Mouse (Mus musculus): ENCODE measurements around the gene Grin2b. TPM values are rescaled to one million over a fixed set of nuclear protein-coding genes. Genes with fewer than 3 reads are reported as not detected.

The Grin2b gene
- polyA plus RNA-seq, 1 experiment: not detected

DNA sequence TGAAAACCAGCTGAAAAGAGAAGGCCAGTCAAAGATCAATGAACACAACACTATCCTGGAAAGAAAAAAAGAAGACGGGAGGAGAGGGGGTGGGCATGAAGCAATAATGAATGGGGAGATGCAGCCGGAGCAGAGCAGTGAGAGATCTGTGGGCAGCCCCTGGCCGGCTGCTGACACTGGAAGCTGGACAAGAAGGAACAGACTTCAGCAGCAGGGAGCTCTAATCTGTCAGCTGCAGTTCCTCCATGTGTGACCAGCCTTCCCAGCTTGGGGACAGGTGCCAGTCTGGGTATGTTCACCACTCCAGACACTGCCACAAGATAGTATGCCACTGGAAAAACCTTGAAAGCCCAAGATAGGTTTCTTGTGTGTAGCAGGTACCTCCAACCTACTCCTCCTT is 261.2 kb downstream of the Grin2b start:
- Histone ChIP-seq H3ac (ENCODE audit: control insufficient read depth, insufficient read length, low read depth) (no peak overlapping the region), H3K79me3 (ENCODE audit: low read depth) (no peaks in the 10 kb centered on the region), H3K27me3 (ENCODE audit: control insufficient read depth, insufficient read depth, insufficient read length) (no peaks in the 10 kb centered on the region), H3K4me3 (ENCODE audit: insufficient read depth, poor library complexity, severe bottlenecking) (no peak overlapping the region), H3K36me3 (ENCODE audit: control insufficient read depth, insufficient read depth) (no peaks in the 10 kb centered on the region), H3K79me2 (ENCODE audit: control insufficient read depth, insufficient read depth) (no peaks in the 10 kb centered on the region)
- TF ChIP-seq MAX (IDR thresholded peaks at IDR 0.05) (no peak), MYOD1 (IDR thresholded peaks at IDR 0.05; ENCODE audit: control insufficient read depth, insufficient read length, low read depth) (no peak), FOSL1 (IDR thresholded peaks at IDR 0.05; ENCODE audit: insufficient read depth, low read length, poor library complexity, severe bottlenecking) (no peak), CEBPB (IDR thresholded peaks at IDR 0.05; ENCODE audit: low read depth) (no peak), MYOG (IDR thresholded peaks at IDR 0.05; ENCODE audit: control insufficient read depth, extremely low read depth, insufficient read length) (no peak), CTCF (IDR thresholded peaks at IDR 0.05; ENCODE audit: control insufficient read depth, insufficient read depth, insufficient read length) (no peak), USF1 (IDR thresholded peaks at IDR 0.05; ENCODE audit: low read depth) (no peak)

GRCm38 (mm10) chr6:135911131-135911530 is 262.2 kb downstream of the Grin2b start:
- Histone ChIP-seq H3ac (ENCODE audit: control insufficient read depth, insufficient read length, low read depth) (no peak overlapping the region), H3K27me3 (ENCODE audit: control insufficient read depth, insufficient read depth, insufficient read length) (no peaks in the 10 kb centered on the region), H3K79me2 (ENCODE audit: control insufficient read depth, insufficient read depth) (no peaks in the 10 kb centered on the region), H3K36me3 (ENCODE audit: control insufficient read depth, insufficient read depth) (no peaks in the 10 kb centered on the region), H3K79me3 (ENCODE audit: low read depth) (no peaks in the 10 kb centered on the region), H3K4me3 (ENCODE audit: insufficient read depth, poor library complexity, severe bottlenecking) (no peak overlapping the region)
- TF ChIP-seq MYOD1 (IDR thresholded peaks at IDR 0.05; ENCODE audit: control insufficient read depth, insufficient read length, low read depth) (no peak), CTCF (IDR thresholded peaks at IDR 0.05; ENCODE audit: control insufficient read depth, insufficient read depth, insufficient read length) (no peak), CEBPB (IDR thresholded peaks at IDR 0.05; ENCODE audit: low read depth) (no peak), MAX (IDR thresholded peaks at IDR 0.05) (no peak), MYOG (IDR thresholded peaks at IDR 0.05; ENCODE audit: control insufficient read depth, extremely low read depth, insufficient read length) (no peak), FOSL1 (IDR thresholded peaks at IDR 0.05; ENCODE audit: insufficient read depth, low read length, poor library complexity, severe bottlenecking) (no peak), USF1 (IDR thresholded peaks at IDR 0.05; ENCODE audit: low read depth) (no peak)

- H3ac ChIP-seq (ENCODE audit: control insufficient read depth, insufficient read length, low read depth): no peak overlapping the region
- H3K27me3 ChIP-seq (ENCODE audit: control insufficient read depth, insufficient read depth, insufficient read length): no peaks in the 10 kb centered on the region
- no peaks in the 10 kb centered on the region for H3K79me2 ChIP-seq (ENCODE audit: control insufficient read depth, insufficient read depth)
- H3K4me3 ChIP-seq (ENCODE audit: insufficient read depth, poor library complexity, severe bottlenecking): no peak overlapping the region
- TF ChIP-seq USF1 (IDR thresholded peaks at IDR 0.05; ENCODE audit: low read depth): no peak
- no peak for TF ChIP-seq CTCF (IDR thresholded peaks at IDR 0.05; ENCODE audit: control insufficient read depth, insufficient read depth, insufficient read length)
- TF ChIP-seq FOSL1 (IDR thresholded peaks at IDR 0.05; ENCODE audit: insufficient read depth, low read length, poor library complexity, severe bottlenecking): no peak
- no peak for TF ChIP-seq MAX (IDR thresholded peaks at IDR 0.05)
- TF ChIP-seq CEBPB (IDR thresholded peaks at IDR 0.05; ENCODE audit: low read depth): no peak
- TF ChIP-seq MYOG (IDR thresholded peaks at IDR 0.05; ENCODE audit: control insufficient read depth, extremely low read depth, insufficient read length): no peak
- no peak for TF ChIP-seq MYOD1 (IDR thresholded peaks at IDR 0.05; ENCODE audit: control insufficient read depth, insufficient read length, low read depth)
- H3K79me3 ChIP-seq (ENCODE audit: low read depth): no peaks in the 10 kb centered on the region
- no peaks in the 10 kb centered on the region for H3K36me3 ChIP-seq (ENCODE audit: control insufficient read depth, insufficient read depth)
Measured at GRCm38 (mm10) chr6:135907540-135908320, 265.6 kb downstream of the Grin2b start.

- Histone ChIP-seq H3K4me3 (ENCODE audit: insufficient read depth, poor library complexity, severe bottlenecking) (no peak overlapping the region), H3K27me3 (ENCODE audit: control insufficient read depth, insufficient read depth, insufficient read length) (no peaks in the 10 kb centered on the region), H3ac (ENCODE audit: control insufficient read depth, insufficient read length, low read depth) (no peak overlapping the region), H3K79me3 (ENCODE audit: low read depth) (no peaks in the 10 kb centered on the region), H3K79me2 (ENCODE audit: control insufficient read depth, insufficient read depth) (no peaks in the 10 kb centered on the region), H3K36me3 (ENCODE audit: control insufficient read depth, insufficient read depth) (no peaks in the 10 kb centered on the region)
- TF ChIP-seq CEBPB (IDR thresholded peaks at IDR 0.05; ENCODE audit: low read depth): no peak
- no peak for TF ChIP-seq USF1 (IDR thresholded peaks at IDR 0.05; ENCODE audit: low read depth)
- TF ChIP-seq MYOG (IDR thresholded peaks at IDR 0.05; ENCODE audit: control insufficient read depth, extremely low read depth, insufficient read length): no peak
- no peak for TF ChIP-seq MYOD1 (IDR thresholded peaks at IDR 0.05; ENCODE audit: control insufficient read depth, insufficient read length, low read depth)
- no peak for TF ChIP-seq MAX (IDR thresholded peaks at IDR 0.05)
- TF ChIP-seq CTCF (IDR thresholded peaks at IDR 0.05; ENCODE audit: control insufficient read depth, insufficient read depth, insufficient read length): no peak
Measured at GRCm38 (mm10) chr6:135907137-135907536, 266.2 kb downstream of the Grin2b start.

- H3K79me3 ChIP-seq (ENCODE audit: low read depth): no peaks in the 10 kb centered on the region
- H3ac ChIP-seq (ENCODE audit: control insufficient read depth, insufficient read length, low read depth): no peak overlapping the region
- no peak overlapping the region for H3K4me3 ChIP-seq (ENCODE audit: insufficient read depth, poor library complexity, severe bottlenecking)
- TF ChIP-seq FOSL1 (IDR thresholded peaks at IDR 0.05; ENCODE audit: insufficient read depth, low read length, poor library complexity, severe bottlenecking) (no peak), CTCF (IDR thresholded peaks at IDR 0.05; ENCODE audit: control insufficient read depth, insufficient read depth, insufficient read length) (no peak), MYOD1 (IDR thresholded peaks at IDR 0.05; ENCODE audit: control insufficient read depth, insufficient read length, low read depth) (no peak), MAX (IDR thresholded peaks at IDR 0.05) (no peak), MYOG (IDR thresholded peaks at IDR 0.05; ENCODE audit: control insufficient read depth, extremely low read depth, insufficient read length) (no peak), CEBPB (IDR thresholded peaks at IDR 0.05; ENCODE audit: low read depth) (no peak), USF1 (IDR thresholded peaks at IDR 0.05; ENCODE audit: low read depth) (no peak)
- H3K36me3 ChIP-seq (ENCODE audit: control insufficient read depth, insufficient read depth): no peaks in the 10 kb centered on the region
- H3K27me3 ChIP-seq (ENCODE audit: control insufficient read depth, insufficient read depth, insufficient read length): no peaks in the 10 kb centered on the region
- no peaks in the 10 kb centered on the region for H3K79me2 ChIP-seq (ENCODE audit: control insufficient read depth, insufficient read depth)
Measured at GRCm38 (mm10) chr6:135904391-135904790, 268.9 kb downstream of the Grin2b start.
